Mouse (Mus musculus) midbrain, embryonic 12.5 days (tissue): ENCODE measurements around the gene Meis3. TPM values are rescaled to one million over a fixed set of nuclear protein-coding genes. Genes with fewer than 3 reads are reported as not detected.

Source experiments
- ATAC-seq: fragments of 200-750 bp; cut with Nextera tagmentation; 2 replicates; pipeline ENCODE4 v1.8.0; 2017; ENCODE audit warnings: low read depth, moderate TSS enrichment, moderate library complexity; ENCODE audit not compliant: low FRiP score
- H3K27ac ChIP-seq: fragments of 300-500 bp; sonication (generic); replicated peaks from 2 replicates; pipeline ENCODE4 v1.5.1; 2016; ENCODE audit warnings: mild to moderate bottlenecking
- H3K27me3 ChIP-seq: fragments of 300-500 bp; sonication (generic); 2 replicates; pipeline ENCODE4 v1.6.1; 2016; ENCODE audit warnings: mild to moderate bottlenecking
- H3K36me3 ChIP-seq: fragments of 300-500 bp; sonication (generic); 2 replicates; pipeline ENCODE4 v1.6.1; 2016
- H3K4me1 ChIP-seq: fragments of 300-500 bp; sonication (generic); 2 replicates; pipeline ENCODE4 v1.6.1; 2016
- H3K4me2 ChIP-seq: fragments of 300-500 bp; sonication (generic); replicated peaks from 2 replicates; pipeline ENCODE4 v1.6.1; 2016; ENCODE audit warnings: mild to moderate bottlenecking, moderate library complexity
- H3K4me3 ChIP-seq: fragments of 300-500 bp; sonication (generic); 2 replicates; pipeline ENCODE4 v1.5.1; 2016; ENCODE audit warnings: mild to moderate bottlenecking
- H3K9ac ChIP-seq: fragments of 300-500 bp; sonication (generic); replicated peaks from 2 replicates; pipeline ENCODE4 v1.6.1; 2016; ENCODE audit warnings: mild to moderate bottlenecking, moderate library complexity
- H3K9me3 ChIP-seq: fragments of 300-500 bp; sonication (generic); 2 replicates; pipeline ENCODE4 v1.6.1; 2016; ENCODE audit warnings: mild to moderate bottlenecking
- WGBS: fragments of 180-500 bp; shearing (Covaris S2); methylation state at CpG from one replicate; pipeline ENCODE4 v1.1.7; 2016; 5-methylcytosine and 5-hydroxymethylcytosine counted together
- polyA plus RNA-seq: library from polyadenylated mRNA; unstranded; fragments of >200 nt; fragmentation: Nextera tagmentation; extraction: Ambion mirVana; gene quantifications from 2 replicates; pipeline ENCODE4 v1.2.1, GENCODE M21; 2016

Gene Meis3
- polyA plus RNA-seq, 1 experiment from 2014 or later = 128 TPM

DNA sequence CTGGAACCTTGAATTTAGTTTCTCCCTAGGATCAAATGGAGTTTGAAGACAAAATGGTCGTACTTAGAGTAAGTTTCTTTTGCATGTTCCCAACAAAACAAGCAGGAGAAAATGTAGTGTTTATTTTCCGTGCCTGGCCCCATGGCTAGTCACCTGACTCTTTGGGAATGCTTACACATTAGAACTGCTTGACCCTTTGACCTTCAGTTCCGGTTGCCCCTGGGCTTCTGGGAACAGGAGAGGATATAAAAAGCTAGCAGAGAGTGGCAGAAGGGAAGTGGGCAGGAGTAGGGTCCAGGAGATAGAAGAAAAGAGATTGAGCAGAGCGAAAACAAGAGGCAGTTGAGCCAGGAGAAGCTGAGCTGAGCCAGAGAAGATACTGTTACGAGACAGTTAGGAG lies 55.0 kb downstream of the Meis3 start:
- H3K27me3 ChIP-seq = no peaks in the 10 kb centered on the region
- no peak for ATAC-seq
- peaks cover 6% of the 10 kb centered on the region for H3K9me3 ChIP-seq
- no peak overlapping the region for H3K27ac ChIP-seq
- WGBS = 58% methylated on average over 5 of the region's 5 CpGs
- H3K4me3 ChIP-seq = no peak overlapping the region
- no peak overlapping the region for H3K4me2 ChIP-seq
- H3K4me1 ChIP-seq = no peaks in the 10 kb centered on the region
- H3K36me3 ChIP-seq = no peaks in the 10 kb centered on the region
- H3K9ac ChIP-seq = no peak overlapping the region

Other genes starting within 250 kb of the Meis3 start
- 162 and 183 TPM in 2 replicates for gene Nop53, start 229.0 kb upstream of the Meis3 start, polyA plus RNA-seq
- 7.0 and 8.5 TPM in 2 replicates for gene Ehd2, start 207.5 kb upstream of the Meis3 start, polyA plus RNA-seq
- gene Bicra, start 127.2 kb upstream of the Meis3 start, polyA plus RNA-seq = 10.0 and 10.3 TPM in 2 replicates
- not detected in 2 replicates for gene Zfp541, start 113.3 kb upstream of the Meis3 start, polyA plus RNA-seq
- 167 and 196 TPM in 2 replicates for gene Napa, start 76.6 kb upstream of the Meis3 start, polyA plus RNA-seq
- 31.5 and 32.3 TPM in 2 replicates for gene Kptn, start 55.2 kb upstream of the Meis3 start, polyA plus RNA-seq
- 0.48 and 0.55 TPM in 2 replicates for gene Slc8a2, start 45.3 kb upstream of the Meis3 start, polyA plus RNA-seq
- 18.9 and 19.0 TPM in 2 replicates for gene Dhx34, start 46.9 kb downstream of the Meis3 start, polyA plus RNA-seq
- gene C5ar2, start 69.1 kb downstream of the Meis3 start, polyA plus RNA-seq = 0.11 TPM in 1 of 2 replicates, not detected in the other
- 1.3 and 1.5 TPM in 2 replicates for gene C5ar1, start 84.5 kb downstream of the Meis3 start, polyA plus RNA-seq
- 20.5 and 20.6 TPM in 2 replicates for gene Inafm1, start 98.5 kb downstream of the Meis3 start, polyA plus RNA-seq
- gene Ccdc9, start 111.7 kb downstream of the Meis3 start, polyA plus RNA-seq = 43.2 and 48.8 TPM in 2 replicates
- gene Bbc3, start 133.3 kb downstream of the Meis3 start, polyA plus RNA-seq = 17.3 and 18.9 TPM in 2 replicates
- gene Sae1, start 212.7 kb downstream of the Meis3 start, polyA plus RNA-seq = 331 and 332 TPM in 2 replicates
- gene Zc3h4, start 225.8 kb downstream of the Meis3 start, polyA plus RNA-seq = 27.4 and 31.1 TPM in 2 replicates